Mouse (Mus musculus): Measurements from ENCODE around the gene Tro. TPM values are rescaled to one million over a fixed set of nuclear protein-coding genes. Genes with fewer than 3 reads are reported as not detected.

The Tro gene
- 35.0 and 40.7 TPM in 2 replicates for polyA plus RNA-seq (2016; fragmentation: Nextera tagmentation; extraction: Ambion mirVana)

GRCm38 (mm10) chrX:150656908-150657796, at the start of gene Tro:
Gene Tro (minus strand): TSS chrX:150657583.
- Histone ChIP-seq H3K4me3 (peak within 1 kb of the TSS; percentile 60), H3K36me3 (peaks cover 34% of the 10 kb centered on the region), H3K9me3 (replicated peaks) (no peaks in the 10 kb centered on the region), H3K27me3 (ENCODE audit: low read depth, poor library complexity, severe bottlenecking) (peaks cover 70% of the 10 kb centered on the region), H3K27ac (peak within 1 kb of the TSS; percentile 80), H3K4me1 (no peaks in the 10 kb centered on the region)
- peak; percentile 82 for DNase-seq (ENCODE audit: low spot score)
- WGBS: 21% methylated on average over 37 of the region's 37 CpGs

- DNase-seq (ENCODE audit: low spot score): no peak
- no peak overlapping the region for H3K27ac ChIP-seq
- peaks cover 21% of the 10 kb centered on the region; the same call in 1 of the 2 replicates for H3K27me3 ChIP-seq (ENCODE audit: low read depth, poor library complexity, severe bottlenecking)
- H3K9me3 ChIP-seq (replicated peaks): no peaks in the 10 kb centered on the region
- no peaks in the 10 kb centered on the region for H3K4me1 ChIP-seq
- WGBS: 58% methylated on average over 1 of the region's 1 CpGs
- no peak overlapping the region for H3K4me3 ChIP-seq
- H3K36me3 ChIP-seq: no peaks in the 10 kb centered on the region
Observed at GRCm38 (mm10) chrX:150677505-150677904, 20.1 kb upstream of the Tro start.

GRCm38 (mm10) chrX:150662809-150663208, 5.4 kb upstream of the Tro start:
- 37% methylated on average over 4 of the region's 4 CpGs for WGBS
- no peaks in the 10 kb centered on the region for H3K9me3 ChIP-seq (replicated peaks)
- no peak for DNase-seq (ENCODE audit: low spot score)

GRCm38 (mm10) chrX:150657797-150658118, 375 bp upstream of the Tro start:
- H3K27me3 ChIP-seq (ENCODE audit: low read depth, poor library complexity, severe bottlenecking): peaks cover 65% of the 10 kb centered on the region
- no peak for DNase-seq (ENCODE audit: low spot score)
- peaks cover 28% of the 10 kb centered on the region for H3K36me3 ChIP-seq
- no peak overlapping the region for H3K27ac ChIP-seq
- no peaks in the 10 kb centered on the region for H3K9me3 ChIP-seq (replicated peaks)
- 32% methylated on average over 3 of the region's 3 CpGs for WGBS
- no peaks in the 10 kb centered on the region for H3K4me1 ChIP-seq
- 0 out of 2 replicates have a peak overlapping the region, but pooled peaks have one; percentile 60 for H3K4me3 ChIP-seq

More at GRCm38 (mm10) chrX:150662809-150663208, 5.4 kb upstream of the Tro start:
- no peaks in the 10 kb centered on the region for H3K36me3 ChIP-seq
- no peak overlapping the region for H3K4me3 ChIP-seq
- H3K4me1 ChIP-seq: no peaks in the 10 kb centered on the region
- peaks cover 60% of the 10 kb centered on the region; the same call in 1 of the 2 replicates for H3K27me3 ChIP-seq (ENCODE audit: low read depth, poor library complexity, severe bottlenecking)
- H3K27ac ChIP-seq: no peak overlapping the region

- Histone ChIP-seq H3K4me3 (peak overlapping the region; percentile 60), H3K4me1 (no peaks in the 10 kb centered on the region), H3K27me3 (ENCODE audit: low read depth, poor library complexity, severe bottlenecking) (peaks cover 71% of the 10 kb centered on the region), H3K27ac (peak overlapping the region; percentile 80), H3K36me3 (peaks cover 43% of the 10 kb centered on the region), H3K9me3 (replicated peaks) (no peaks in the 10 kb centered on the region)
- 44% methylated on average over 22 of the region's 44 CpGs for WGBS
- DNase-seq (ENCODE audit: low spot score): peak; percentile 36
Observed at GRCm38 (mm10) chrX:150656122-150656907, 1.1 kb downstream of the Tro start.

GRCm38 (mm10) chrX:150636421-150636820, 21.0 kb downstream of the Tro start:
- H3K4me3 ChIP-seq: no peak overlapping the region
- peaks cover 23% of the 10 kb centered on the region; the same call in 1 of the 2 replicates for H3K27me3 ChIP-seq (ENCODE audit: low read depth, poor library complexity, severe bottlenecking)
- H3K36me3 ChIP-seq: no peaks in the 10 kb centered on the region
- no peak for DNase-seq (ENCODE audit: low spot score)
- no peak overlapping the region for H3K27ac ChIP-seq
- H3K4me1 ChIP-seq: no peaks in the 10 kb centered on the region
- 50% methylated on average over 1 of the region's 1 CpGs for WGBS
- H3K9me3 ChIP-seq (replicated peaks): no peaks in the 10 kb centered on the region

- WGBS: 90% methylated on average over 2 of the region's 2 CpGs
Observed at GRCm38 (mm10) chrX:150598882-150599281, 58.5 kb downstream of the Tro start.

More at GRCm38 (mm10) chrX:150598882-150599281, 58.5 kb downstream of the Tro start:
- no peak for DNase-seq (ENCODE audit: low spot score)
- H3K4me3 ChIP-seq: no peak overlapping the region
- H3K27ac ChIP-seq: no peak overlapping the region
- H3K27me3 ChIP-seq (ENCODE audit: low read depth, poor library complexity, severe bottlenecking): peaks cover 29% of the 10 kb centered on the region
- no peaks in the 10 kb centered on the region for H3K4me1 ChIP-seq
- no peaks in the 10 kb centered on the region for H3K36me3 ChIP-seq
- no peaks in the 10 kb centered on the region for H3K9me3 ChIP-seq (replicated peaks)

Other genes with a start within 250 kb of the Tro start
- 41.4 and 45.7 TPM in 2 replicates for gene Tmem29, start 198.4 kb downstream of the Tro start, polyA plus RNA-seq (2016; fragmentation: Nextera tagmentation; extraction: Ambion mirVana)
- 44.8 and 58.6 TPM in 2 replicates for gene Alas2, start 110.2 kb downstream of the Tro start, polyA plus RNA-seq (2016; fragmentation: Nextera tagmentation; extraction: Ambion mirVana)
- gene Pfkfb1, start 69.4 kb downstream of the Tro start, polyA plus RNA-seq (2016; fragmentation: Nextera tagmentation; extraction: Ambion mirVana): 10.8 and 11.1 TPM in 2 replicates
- 32.7 and 35.8 TPM in 2 replicates for gene Apex2, start 67.7 kb downstream of the Tro start, polyA plus RNA-seq (2016; fragmentation: Nextera tagmentation; extraction: Ambion mirVana)
- gene Maged2, start 156.8 kb upstream of the Tro start, polyA plus RNA-seq (2016; fragmentation: Nextera tagmentation; extraction: Ambion mirVana): 308 and 438 TPM in 2 replicates